Mouse (Mus musculus) c-Kit-positive CD71-positive TER-119-positive erythroid progenitor cells, embryonic 14.5 days (primary cell): ENCODE results near the gene Hist1h2bh.

Experiments
- DNase-seq: peaks from one replicate; pipeline ENCODE4 v3.0.0-alpha.2; 2013; ENCODE audit warnings: low spot score

The Hist1h2bh gene

DNA sequence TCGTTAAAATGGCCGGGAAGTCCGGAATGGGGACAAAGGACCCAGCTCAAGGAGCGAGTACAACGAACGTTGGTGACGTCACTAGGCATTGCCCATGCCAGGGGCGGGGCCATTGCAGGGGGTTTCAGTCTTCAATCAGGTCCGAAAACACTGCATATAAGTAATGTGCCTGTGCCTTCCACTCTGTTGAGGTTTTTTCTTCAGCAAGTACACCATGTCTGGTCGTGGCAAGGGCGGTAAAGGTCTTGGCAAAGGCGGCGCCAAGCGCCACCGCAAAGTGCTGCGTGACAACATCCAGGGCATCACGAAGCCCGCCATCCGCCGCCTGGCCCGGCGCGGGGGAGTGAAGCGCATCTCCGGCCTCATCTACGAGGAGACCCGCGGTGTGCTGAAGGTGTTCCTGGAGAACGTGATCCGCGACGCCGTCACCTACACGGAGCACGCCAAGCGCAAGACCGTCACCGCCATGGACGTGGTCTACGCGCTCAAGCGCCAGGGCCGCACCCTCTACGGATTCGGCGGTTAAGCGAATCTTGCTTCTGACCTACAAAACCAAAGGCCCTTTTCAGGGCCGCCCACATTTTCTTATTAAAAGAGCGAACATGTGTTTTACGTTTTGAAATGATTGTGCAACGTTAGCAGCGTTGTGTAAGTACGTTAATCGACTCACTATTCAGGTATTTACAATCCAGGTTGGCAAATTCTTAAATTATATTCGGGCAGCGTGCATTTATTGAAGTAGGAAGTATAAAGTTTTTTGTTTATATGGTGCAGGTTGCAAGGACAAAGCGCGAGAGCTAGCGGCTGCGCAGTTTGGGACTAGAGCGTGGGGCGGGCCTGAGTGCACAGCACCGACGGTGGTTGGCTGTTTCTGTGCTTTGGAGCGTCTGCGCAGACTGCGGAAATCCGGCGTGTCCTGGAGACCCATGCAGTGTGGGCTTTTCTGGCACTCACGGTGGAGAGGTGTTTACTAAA lies 12.0 kb downstream of the Hist1h2bh start, which contains the start of gene Hist1h4h:
Hist1h4h (plus strand) TSS at position 150 of the 975 bp plus-strand sequence.
- DNase-seq = peak; percentile 98

DNA sequence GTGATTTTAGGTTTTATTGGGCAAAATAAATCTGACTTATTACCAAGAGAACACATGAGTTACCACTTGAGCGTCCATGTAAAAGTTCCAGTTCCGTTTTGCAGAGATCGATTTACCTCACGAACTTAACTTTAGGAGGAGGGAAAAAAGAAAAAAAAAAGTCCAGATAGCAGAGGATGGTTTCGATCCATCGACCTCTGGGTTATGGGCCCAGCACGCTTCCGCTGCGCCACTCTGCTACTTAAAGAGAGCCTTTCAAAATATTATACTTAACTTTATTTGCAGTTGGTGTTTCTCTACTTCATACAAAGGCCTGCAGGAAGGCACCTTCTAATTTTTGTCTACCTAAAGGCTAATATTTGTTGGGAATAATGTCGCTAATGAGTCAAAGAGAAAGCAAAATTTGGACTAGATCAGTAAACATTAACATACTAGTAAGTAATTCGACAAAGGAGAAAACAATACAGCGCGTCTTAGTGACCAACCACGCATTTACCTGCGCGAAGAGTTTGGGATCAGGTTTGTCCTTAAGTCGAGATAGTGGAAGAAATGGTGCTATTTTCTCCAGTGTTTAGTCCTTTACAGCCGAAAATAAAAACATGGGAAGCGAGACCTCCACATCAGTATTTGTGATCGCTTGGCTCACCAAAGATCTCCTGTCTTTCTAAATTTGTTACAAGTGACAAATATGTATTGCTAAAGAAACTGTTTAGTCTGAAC lies 12.9 kb downstream of the Hist1h2bh start:
- peak; percentile 77 for DNase-seq

DNA sequence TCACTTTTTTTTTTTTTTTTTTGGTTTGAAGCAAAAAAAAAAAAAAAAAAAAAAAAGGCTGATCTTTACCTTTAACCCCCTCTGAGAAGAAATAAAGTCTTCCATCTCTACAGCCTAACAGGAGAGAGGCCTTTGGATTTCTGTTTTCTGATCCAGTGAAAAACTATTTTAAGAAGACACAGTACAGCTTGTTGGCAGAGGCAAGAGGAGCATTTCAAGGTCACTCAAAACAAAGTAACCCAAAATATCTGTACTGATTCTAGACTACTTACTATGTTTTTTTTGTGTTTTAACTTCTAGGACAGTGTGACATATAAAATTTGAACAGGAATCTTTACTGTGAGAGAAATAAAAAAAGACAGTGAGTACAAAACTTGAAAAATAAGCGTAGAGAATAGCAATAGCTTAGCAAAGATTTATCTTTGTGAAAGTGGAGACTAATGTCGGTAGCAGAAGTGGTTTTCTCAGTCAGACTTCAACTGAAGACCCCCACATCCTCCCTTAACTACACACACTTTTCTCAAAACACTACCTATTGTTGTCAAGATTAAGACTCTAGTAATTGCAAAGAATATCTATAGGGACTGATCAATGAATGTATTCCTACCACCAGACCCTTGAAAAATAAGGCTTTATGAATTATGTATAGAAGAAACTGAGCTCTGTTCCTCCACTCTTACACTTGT lies 13.6 kb downstream of the Hist1h2bh start:
- no peak for DNase-seq

- no peak for DNase-seq
Measured at GRCm38 (mm10) chr13:23529005-23529404, 14.2 kb downstream of the Hist1h2bh start.

GRCm38 (mm10) chr13:23526312-23526711 lies 16.9 kb downstream of the Hist1h2bh start:
- DNase-seq = peak; percentile 92

GRCm38 (mm10) chr13:23525901-23526300 lies 17.3 kb downstream of the Hist1h2bh start:
- no peak for DNase-seq

GRCm38 (mm10) chr13:23524654-23525053 lies 18.5 kb downstream of the Hist1h2bh start:
- DNase-seq = peak; percentile 87

DNA sequence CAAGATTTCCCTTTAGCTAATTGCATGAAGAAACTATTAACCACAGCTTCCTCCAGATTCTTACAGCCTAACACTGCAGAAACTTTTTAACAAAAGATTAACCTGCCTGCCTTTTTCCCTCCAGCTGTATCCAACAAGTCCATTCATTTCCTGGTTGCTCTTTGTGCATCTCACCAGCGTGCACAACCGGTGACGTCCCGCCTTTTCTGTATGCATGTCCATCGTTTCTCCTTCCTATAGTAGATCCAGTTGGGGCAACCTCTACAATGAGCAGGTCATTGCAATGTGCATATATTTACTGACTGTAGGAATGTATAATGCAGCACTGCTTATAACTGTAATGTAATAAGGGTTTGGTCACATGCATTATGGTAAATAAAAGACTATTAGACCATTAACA lies 19.2 kb downstream of the Hist1h2bh start:
- DNase-seq = no peak

- DNase-seq = peak; percentile 84
Measured at GRCm38 (mm10) chr13:23521703-23522102, 21.5 kb downstream of the Hist1h2bh start.

GRCm38 (mm10) chr13:23519416-23519815 lies 23.8 kb downstream of the Hist1h2bh start:
- DNase-seq = peak; percentile 84

DNA sequence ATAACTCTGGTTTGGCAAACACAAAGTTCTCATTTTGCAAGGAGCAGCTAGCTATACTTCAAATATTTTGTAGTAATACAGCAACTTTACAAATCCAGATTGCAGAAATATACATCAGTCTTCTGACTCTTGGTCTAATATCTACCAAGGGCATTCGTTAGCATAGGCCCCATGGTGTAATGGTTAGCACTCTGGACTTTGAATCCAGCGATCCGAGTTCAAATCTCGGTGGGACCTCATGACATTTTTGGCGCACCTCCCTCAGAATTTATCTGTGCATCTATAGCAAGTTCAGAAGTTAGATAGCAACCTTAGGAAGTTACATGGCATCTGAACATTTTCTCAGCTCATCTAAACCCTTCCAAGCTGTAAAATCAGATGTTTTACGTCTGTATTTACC lies 24.3 kb downstream of the Hist1h2bh start:
- DNase-seq = peak; percentile 90

DNA sequence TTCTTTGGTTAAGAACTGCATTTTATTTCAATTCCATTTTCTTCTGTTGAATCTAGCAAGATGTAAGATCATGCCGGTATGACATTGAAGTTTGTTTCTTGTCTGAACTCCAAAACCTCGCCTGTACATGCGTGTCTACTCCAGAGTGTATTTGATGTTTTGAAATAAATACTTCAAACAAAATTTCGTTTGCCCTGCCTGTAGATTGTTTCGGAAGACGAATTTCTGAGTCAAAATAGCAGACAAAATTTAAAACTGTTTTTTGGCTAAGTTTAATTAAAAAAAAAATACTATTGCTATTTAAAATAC lies 24.9 kb downstream of the Hist1h2bh start:
- no peak for DNase-seq

DNA sequence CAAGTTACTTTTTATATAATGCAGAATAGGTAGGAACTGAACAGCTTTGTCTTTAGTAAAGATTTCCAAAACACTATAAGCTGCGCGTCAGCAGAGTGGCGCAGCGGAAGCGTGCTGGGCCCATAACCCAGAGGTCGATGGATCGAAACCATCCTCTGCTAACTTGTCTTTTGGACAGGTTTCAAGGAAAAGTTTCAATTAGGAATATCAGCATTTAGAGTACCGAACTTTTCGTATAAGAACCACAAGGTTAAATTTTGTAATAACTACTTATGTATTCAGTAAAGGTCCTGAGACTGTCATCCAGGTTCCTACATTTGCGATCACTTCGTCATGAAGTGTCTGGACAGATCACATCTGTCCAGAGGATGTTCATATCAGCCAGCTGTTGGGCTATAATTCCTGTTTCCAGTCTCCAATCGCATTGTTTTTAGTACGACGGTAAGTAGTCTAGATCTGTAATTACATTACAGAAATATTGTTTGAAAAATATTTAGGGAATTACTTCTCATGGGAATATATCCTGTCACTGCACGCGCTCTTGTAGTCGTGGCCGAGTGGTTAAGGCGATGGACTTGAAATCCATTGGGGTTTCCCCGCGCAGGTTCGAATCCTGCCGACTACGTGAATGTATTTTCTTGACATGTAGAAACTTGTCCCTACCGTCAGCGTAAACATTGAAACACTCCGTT lies 25.4 kb downstream of the Hist1h2bh start:
- DNase-seq = peak; percentile 90

GRCm38 (mm10) chr13:23516822-23517602 lies 26.2 kb downstream of the Hist1h2bh start:
- peak; percentile 86 for DNase-seq

DNA sequence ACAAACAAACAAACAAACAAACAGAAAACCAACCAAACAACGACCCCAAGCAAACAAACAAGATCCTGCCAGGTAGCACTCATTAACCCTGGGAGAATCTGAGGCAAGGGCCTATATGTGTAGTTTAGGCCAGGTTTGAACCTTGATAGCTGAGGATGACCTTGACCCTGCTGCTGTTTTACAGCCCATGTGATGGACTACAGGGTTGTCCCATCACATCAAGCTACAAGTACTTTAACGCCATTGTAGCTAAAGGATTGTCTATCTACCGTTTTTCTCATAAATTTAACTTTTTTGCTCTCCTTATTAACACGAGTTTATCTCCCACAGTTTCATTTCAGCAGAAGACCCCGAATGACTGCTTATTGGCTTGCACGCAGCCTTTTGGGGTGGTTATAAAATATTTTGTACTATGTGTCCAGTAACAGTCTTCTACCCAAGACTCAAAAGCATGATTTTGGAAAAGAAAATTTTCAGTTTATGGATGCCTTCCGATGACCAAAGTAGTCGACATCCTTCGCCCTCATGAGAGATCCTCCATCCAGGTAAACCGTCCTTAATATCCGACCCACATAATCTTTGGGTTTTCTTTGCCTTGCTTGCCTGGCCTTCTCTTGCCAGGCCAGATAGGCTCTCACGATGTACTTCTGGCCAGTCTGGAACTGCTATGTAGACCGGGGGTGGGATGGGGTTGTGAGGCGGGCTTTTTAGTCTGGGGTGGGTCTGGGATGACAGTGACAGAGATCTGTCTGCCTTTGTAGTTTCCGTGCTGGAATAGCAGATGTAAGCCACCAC lies 27.2 kb downstream of the Hist1h2bh start:
- DNase-seq = no peak

- no peak for DNase-seq
Measured at GRCm38 (mm10) chr13:23515281-23515680, 27.9 kb downstream of the Hist1h2bh start.

DNA sequence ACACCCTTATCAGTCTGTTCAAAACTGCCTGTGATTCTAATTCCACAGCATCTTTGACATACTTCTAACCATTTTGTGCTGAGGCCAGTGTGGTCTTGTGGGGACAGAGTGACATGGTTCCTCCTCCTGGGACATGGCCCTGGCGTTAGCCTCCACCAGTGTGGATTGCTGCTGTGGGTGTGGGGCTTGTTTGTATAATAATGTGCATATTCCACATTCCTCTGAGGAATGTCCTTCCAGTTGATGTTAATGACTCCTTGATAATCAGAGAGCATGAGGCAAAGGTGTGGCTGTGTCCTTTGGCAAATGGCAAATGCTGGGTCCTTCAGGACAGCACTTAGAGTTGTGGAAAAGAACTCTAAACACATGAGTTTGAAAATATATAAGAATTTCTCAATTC lies 29.7 kb downstream of the Hist1h2bh start:
- DNase-seq = no peak

- DNase-seq = no peak
Measured at GRCm38 (mm10) chr13:23510127-23510526, 33.1 kb downstream of the Hist1h2bh start.

- DNase-seq = no peak
Measured at GRCm38 (mm10) chr13:23506819-23507515, 36.2 kb downstream of the Hist1h2bh start.

GRCm38 (mm10) chr13:23506351-23506750 lies 36.8 kb downstream of the Hist1h2bh start:
- DNase-seq = peak; percentile 82
